Mouse (Mus musculus) regulatory T cell (primary cell): ENCODE measurements around the gene Tmem211.

ENCODE experiments used
- in situ Hi-C: fragments of 300-600 bp; cut with MboI, MseI; formaldehyde crosslinking; loops from one replicate; pipeline ENCODE4 v1.15.1; 2025; ENCODE audit warnings: high pct_unique_total_duplicates

Gene Tmem211

DNA sequence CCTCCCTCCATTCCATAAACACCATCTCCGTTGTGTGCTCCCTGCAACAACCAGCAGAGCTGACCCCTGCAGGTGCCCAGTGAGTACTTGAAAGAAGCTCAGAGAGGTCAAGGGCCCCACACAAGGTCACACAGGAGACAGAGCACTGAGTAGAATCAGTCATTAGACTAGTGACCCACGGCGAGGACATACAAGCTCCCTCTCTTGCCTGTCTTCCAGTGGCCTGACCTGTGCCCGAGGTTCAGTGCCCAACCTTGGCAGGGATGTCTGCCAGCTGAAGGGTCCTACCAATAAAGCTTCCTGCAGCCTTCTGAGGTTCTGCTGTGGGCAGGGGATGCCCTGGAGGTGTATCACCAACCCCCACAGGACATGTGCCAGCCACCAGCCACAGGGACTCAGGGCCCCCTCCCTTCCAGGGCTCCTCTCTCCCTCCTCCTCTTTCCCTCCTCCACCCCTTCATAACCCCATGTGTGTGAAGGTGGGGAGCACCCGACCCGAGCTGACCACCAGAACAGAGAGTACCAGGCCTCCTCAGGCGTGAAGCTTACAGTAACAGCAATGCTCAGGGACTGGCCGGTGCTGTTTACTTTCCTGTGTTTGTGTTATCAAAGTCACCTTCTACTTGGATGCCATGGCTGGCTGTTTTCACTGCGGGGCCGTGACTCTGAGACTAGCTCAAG is 14.4 kb upstream of the Tmem211 start:
- in situ Hi-C loops: loop anchor here (10.0 kb wide), 1 partner anchor 1697 kb away; no protein-coding TSS in a partner anchor

DNA sequence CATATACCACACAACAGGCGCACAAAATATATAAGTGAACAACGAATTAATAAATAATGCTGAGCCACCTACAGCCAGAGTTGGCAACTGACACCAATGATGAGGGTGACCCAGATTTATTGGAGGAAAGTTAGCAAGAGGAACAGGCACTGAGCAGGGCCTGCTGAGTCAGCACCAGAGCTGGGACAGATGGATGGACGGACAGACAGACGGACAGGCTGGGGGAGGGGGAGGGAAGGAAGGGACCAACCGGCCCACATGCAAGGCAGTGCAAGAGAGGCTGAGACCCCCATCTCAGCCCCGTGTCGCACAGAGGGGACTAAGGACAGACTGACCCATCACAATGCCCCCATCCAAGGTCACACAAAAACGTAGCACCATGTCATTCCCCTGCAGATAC is 12.7 kb upstream of the Tmem211 start:
- in situ Hi-C loops: loop anchor here (10.0 kb wide), 1 partner anchor 1699 kb away; no protein-coding TSS in a partner anchor

DNA sequence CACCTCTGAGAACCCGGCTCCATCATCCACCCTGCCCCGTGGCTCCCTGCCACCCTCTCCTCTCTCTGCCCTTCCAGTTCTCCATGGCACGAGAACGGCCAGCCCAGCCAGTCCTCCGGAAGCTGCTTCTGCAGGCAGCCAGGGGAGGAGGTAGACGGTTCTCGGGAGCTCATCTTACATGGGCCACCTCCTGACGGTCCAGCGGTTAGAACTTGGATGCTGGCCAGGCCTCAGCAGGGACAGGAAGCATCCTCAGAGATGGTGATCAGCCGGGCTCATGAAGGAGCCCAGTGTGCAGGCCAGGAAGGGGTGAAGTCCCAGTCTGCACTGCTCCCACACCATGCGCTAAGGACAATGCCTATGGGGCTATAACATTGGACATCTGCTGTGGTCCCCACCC is 12.3 kb upstream of the Tmem211 start:
- in situ Hi-C loops: loop anchor here (10.0 kb wide), 1 partner anchor 1700 kb away; no protein-coding TSS in a partner anchor

DNA sequence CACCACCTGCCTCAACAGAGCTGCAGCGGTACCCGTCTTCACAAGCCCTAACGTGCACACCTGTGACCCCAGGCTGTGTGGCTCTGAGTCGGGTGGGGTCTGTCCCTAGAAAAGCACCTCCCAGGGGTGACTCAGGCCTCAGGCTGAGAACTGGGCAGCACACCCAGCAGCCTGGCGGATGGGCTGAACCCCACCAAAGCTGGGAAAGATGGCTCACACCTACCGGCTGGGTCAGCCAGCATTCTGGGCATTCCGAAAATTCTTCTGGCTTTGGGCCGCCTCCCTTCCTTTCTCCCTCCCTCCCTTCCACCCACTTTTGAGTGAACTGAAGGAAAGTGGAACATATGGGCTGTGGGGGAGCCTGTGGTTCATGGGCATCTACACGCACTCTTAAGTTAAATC is 11.1 kb upstream of the Tmem211 start:
- in situ Hi-C loops: loop anchor here (10.0 kb wide), 1 partner anchor 1701 kb away; no protein-coding TSS in a partner anchor

DNA sequence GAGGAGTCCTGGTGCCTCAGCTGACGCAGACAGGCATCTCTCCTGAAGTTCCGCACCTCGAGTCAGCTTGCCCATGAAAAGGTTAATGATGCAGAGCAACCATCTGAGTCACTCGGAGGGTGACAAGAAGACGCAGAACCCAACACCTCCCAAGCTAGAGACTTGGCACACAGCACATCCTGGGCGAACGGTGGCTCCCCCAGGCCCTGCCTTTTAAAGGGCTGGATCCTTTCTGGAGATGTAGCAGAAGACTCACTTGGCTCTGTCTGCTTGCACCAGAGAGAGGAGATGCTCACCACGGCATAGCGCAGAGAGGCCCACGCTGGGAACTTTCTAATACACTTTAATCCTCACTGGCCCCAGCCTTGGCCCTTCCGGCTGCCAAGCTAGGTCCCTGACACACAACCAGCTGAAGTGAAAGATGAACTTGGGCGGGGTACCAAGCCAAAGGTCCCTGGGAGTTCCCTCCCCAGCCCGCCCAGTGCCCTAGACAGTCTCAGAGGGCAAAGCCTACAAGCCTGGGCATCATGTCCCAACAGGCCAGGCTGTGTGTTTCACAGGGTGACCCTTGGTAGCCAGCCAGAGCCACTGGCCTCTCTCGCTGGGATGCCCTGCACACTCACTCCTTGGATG is 10.3 kb upstream of the Tmem211 start:
- in situ Hi-C loops: loop anchor here (10.0 kb wide), 1 partner anchor 1702 kb away; no protein-coding TSS in a partner anchor

DNA sequence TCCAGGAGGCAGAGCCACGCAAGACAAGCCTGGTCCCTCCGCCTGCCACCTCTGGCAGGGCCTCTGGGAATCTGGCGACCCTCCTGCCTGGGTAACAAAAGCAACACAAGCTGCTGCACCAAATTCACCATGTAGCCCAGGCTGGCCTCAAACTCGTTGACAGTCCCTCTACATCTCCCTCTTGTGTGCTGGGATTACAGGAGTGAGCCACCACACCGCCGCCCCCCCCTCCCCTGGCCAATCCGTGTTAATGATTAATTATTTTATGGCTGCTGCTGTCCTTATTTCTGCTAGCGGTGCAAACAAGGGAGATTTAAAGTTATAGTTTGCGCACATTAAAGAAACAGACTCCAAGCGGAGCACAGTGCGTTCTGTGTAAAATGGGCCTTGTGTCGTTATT is 9.6 kb upstream of the Tmem211 start:
- in situ Hi-C loops: loop anchor here (10.0 kb wide), 1 partner anchor 1702 kb away; no protein-coding TSS in a partner anchor

DNA sequence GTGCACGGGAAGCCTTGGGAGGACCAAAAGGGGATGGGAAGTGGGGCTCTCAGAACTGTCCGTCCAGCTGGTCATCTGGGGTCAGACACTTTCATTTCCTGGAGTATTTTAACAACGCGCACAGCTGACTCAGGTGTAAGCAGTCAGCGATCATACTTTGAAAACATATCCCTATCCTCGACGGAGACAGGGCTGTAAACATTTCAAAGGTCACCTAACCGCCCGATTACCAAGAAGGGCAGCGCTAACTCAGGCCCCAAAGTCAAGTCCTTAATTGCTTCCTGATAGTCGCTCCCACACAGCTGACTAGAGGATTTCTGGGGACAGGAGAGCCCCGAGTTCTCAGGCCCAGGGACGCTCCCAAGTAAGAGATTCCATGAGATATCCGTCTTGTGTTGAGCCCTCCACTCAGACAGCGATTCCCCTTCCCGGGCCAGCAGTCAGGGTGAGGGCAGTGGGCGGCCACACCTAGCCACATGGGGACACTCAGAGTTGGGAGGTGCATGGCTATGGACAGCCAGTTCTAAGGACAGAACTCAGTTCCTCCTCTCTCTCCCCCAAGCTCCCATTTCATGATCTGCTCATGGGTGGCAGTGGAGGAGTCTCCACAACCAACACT is 8.0 kb upstream of the Tmem211 start:
- in situ Hi-C loops: loop anchor here (10.0 kb wide), 1 partner anchor 1704 kb away; no protein-coding TSS in a partner anchor

DNA sequence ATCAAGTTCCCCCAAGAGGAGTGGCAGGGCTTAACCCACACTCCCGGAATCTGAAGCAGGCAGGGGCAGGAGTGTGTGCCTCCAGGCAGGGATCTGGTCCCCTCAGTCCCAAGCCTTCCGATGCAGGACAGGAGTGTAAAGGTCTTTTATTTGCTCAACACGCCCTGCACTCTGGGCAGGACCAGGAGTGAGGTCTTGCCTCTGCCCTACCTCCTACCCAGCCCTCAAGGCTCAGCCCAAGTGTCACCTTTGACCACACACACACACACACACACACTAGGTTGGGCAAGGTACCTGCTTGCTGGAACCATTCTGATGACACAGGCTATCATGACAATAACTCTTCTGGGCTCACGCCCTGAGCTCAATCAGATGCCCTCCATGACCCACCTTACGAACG is 7.3 kb upstream of the Tmem211 start:
- in situ Hi-C loops: loop anchor here (10.0 kb wide), 1 partner anchor 1705 kb away; no protein-coding TSS in a partner anchor

DNA sequence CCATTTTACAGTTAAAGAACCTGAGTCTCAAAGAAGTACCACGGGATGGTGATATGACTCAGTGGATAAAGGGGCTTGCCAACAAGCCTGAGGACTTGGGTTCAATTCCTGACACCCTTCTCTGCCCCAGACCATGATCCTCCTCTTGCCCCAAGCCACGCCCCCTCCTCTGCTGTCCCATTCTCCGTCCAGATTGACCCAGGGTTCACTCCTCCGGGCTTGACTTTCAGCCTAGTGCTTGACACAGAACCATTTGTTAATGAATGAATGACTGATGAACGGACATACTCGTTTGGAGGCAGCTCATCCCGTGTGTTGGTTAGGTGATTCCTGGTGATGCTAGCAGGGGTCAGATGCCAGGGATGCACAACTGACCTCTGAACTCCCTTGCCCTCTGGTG is 6.8 kb upstream of the Tmem211 start:
- in situ Hi-C loops: loop anchor here (5.0 to 10.0 kb wide), 2 partner anchors 38 to 1705 kb away; no protein-coding TSS in a partner anchor

DNA sequence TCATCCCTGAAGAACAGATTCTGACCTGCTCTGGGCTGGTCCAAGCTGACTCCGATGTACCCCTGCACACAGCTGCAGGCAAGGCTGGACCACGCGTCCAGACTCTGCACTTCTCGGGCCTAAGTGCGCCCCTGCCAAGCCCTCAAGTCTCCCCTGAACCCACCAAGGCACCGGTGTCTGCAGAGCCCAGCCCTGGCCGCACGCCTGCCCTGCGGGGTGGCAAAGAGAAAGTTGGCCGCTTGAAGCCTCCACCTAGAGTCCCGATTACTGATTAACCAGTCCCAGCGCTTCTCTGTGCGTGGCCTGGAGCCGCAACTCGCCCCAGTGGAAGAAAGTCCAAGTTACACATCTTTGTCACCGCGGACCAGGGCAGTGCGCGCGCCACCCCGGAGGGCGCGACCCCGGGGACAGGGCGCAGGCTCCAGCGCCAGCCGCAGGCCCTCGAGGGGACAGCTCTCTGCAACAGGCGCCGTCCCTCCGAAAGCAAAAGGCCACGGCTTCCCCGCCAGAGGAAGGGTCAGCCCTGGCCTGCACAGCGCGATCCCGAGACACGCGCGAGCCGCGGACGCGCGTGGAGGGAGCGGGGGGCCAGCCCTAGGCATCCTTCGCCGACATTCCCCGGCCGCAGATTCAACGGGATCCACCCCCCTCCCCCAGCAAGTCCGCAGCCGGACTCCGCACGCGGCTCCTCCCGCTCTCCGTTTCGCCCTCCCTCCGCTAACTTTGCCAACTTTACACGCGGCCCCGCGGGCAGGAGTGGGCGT is 6.1 kb upstream of the Tmem211 start:
- in situ Hi-C loops: loop anchor here (5.0 kb wide), 1 partner anchor 38 kb away; no protein-coding TSS in a partner anchor

DNA sequence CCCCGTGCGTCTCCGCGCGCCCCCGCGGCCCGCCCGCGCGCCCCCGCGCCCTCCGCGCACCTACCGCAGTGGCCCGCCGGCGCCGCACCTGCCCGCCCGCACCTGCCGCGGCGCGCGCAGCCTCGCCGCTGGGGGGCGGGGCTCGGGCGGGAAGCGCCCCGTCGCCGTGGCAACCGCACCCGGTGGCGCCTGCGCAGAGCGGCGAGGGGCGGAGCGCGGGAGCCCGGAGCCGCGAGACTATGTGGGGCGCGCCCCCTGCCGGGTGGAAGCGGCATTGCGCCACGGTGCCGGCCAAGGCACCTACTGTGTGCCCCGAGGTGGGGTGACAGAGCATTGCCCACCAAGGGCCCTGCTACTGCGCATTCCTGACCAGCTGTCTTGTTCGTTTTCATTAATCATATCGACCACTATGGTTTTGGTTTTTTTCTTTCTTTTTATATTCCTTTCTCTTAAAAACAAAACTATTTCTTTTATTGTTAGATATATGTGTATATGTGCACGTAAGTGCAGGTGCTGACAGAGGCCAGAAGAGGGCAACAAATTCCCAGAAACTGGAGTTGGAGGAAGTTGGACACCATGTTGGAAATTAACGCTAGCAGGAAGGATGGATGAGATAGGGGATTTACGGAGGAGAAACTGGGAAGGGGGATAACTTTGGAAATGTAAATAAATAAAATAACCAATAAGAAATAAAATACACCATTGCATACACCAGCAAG is 5.4 kb upstream of the Tmem211 start, which contains the start of gene 2900026A02Rik:
Gene 2900026A02Rik (minus strand): TSS at position 90 of the 719 bp plus-strand sequence.
- in situ Hi-C loops: loop anchor here (5.0 kb wide), 1 partner anchor 39 kb away; no protein-coding TSS in a partner anchor

DNA sequence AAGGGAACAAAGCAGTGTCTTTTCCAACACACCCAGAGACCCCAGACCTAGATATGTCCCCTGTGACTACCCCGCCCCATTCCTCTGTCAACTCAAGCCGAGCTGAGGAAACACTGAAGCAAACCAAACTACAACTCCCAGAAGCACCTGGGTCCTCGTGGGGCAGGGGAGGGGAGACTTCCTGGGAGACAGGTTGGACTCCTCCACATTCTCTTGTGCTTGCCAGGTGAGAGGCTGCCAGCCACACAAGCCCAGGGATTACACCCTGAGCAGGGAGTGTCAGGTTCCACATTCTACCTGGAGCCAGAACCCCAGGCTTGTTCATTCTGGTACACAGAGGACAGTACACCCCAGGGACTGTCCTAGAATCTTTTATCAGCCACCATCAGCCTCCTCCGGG is 2.8 kb upstream of the Tmem211 start:
- in situ Hi-C loops: loop anchor here (5.0 kb wide), 1 partner anchor 42 kb away; no protein-coding TSS in a partner anchor

DNA sequence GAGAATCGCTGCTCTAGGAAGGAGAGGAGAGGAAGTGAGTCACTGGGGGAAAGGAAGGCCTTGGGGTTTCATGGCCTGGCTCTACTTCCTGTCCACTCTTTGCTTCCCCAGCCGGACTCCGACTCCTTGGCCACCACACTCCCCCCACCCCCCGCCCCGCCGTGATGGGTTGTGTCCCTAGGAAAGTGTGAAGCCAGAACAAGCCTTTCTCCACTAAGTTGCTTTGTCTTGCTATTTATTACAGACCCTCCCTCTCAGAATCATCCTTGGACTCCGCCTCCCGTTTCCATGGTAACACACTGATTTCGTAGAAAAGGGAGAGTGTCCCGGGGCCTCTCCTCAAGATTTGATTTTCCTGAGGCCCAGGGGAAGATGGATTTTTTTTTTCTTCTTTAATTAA is 1.4 kb upstream of the Tmem211 start:
- in situ Hi-C loops: no loop called here

DNA sequence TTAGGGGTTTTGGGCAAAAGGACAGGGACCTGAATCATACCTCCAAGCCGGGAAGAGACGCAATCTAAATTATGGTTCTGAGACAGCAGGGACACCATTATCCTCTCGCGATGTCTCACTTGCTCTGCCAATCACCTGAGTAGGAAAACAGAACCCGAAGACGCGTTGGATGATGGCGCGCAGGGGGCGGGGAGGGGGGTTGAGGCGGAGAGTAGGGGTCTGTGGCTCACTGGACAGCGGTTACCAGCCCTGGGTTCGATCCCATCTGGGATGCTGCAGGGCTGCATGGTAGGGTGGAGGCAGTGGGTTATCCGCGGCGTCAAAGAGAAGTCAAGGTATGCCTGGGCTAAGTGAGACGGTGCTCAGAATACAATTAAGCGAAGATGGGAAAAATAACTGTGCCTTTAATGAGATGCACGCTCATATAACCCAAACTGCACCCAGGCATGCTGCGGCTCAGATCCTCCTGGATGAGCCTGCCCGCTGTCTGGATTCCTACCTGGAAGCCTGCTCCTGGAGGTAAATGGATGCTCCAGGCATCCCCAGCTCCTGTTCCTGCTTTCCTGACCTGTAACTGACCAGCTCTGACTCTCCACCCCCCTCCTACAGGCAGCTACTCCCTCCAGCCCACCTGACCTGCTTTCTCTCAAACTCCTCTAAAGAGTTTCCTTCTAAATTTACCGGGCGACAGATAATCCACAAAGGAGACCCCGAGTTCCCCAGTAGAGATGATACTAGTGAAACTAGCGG is 848 bp upstream of the Tmem211 start:
- in situ Hi-C loops: no loop called here

DNA sequence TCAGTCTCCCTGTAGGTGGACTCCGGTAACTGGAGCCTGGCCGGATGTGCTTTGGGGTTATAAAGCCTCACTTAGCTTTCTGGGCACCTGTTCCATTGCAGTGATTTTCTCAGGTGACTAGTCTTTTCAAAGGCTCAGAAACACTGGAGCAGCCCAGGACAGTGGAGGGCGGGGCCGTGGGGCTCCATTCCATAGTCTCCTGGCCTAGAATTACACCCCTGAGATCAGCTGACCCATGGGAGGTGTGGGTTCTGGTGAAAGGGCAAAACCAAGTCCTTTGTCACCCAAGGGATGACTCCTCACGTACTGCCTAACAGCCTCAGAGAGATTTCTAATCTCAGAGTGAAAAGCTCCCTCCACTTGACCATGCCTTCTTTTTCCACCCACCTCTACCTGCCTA is 3.5 kb downstream of the Tmem211 start:
- in situ Hi-C loops: no loop called here

DNA sequence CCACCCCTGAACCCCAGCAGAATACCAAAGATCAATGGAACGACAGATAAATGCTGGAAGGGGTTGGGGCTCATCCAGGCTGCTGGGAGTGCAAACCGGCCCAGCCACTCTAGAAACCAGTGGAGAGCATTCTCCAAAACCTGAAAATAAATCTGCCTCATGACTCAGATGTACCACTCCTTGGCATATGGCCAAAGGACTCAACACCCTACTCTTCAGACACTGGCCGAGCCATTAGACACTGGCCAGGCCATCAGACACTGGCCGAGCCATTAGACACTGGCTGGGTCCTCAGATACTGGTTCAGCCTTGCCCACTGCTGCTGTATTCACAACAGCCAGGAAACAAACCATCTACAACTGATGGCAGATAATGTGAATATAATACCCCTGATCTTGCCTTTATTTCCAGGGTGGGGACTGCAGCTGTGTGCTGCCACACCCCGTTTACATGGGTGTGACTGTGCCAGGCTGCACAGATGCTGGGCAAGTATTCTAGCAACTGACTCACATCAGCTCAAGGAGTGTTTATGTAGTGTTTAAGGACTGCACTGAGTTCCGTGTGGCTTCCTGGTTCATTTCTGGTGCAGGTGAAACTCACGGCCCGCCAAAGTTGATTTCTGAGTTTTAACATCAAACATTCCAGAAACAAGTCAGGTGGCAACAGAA is 22.7 kb downstream of the Tmem211 start:
- in situ Hi-C loops: no loop called here

DNA sequence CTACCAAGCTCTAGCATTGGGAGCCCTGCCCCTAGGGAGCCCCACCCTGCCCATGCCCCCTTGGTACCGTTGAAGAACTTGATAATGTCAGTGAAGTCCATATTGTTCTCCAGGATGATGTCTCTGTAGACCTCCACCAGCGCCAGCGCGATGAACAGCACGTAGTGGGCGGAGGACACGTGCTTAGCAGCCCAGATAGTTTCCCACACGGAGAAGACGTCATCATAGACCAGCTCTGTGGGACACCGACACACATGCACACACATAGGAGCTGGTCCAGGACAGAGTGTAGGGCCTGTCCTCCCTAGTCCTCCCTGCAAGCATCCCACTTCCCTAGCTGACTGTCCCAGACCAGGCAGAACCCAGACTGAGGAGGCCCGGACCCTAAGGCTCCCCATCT is 24.1 kb downstream of the Tmem211 start:
- in situ Hi-C loops: no loop called here

DNA sequence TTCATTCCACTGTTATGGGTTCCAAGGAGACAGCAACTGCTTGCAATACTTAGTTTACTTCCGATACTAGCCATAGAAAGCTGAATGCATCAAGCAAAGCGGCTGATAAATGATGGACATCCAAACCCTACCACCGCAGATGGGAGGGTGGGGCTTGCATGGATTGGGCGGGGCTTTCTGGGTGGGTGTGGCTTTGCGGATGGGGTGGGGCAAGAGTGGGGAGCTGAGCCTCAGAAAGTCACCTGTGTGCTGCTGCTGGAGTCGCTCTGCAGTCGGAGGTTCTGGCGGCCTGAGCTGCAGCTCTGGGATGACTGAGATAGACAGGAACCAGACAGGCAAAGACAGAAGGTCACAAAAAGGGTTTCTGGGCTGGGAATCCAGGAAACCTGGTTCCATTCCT is 38.9 kb downstream of the Tmem211 start:
- in situ Hi-C loops: no loop called here

DNA sequence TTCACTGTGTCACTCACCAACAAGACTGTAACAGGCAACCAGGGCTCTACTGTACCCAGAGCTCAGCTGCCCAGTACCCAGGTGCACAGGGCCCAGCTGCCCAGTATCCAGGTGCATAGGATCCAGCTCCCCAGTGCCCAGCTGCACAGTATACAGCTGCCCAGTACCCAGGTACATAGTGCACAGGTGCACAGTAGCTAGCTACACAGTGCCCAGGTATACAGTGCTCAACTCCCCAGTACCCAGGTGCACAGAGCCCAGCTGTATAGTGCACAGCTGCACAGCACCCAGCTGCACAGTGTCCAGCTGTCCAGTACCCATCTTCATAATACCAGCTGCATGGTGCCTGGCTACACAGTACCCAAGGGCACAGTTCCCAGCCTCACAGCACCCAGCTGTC is 41.5 kb downstream of the Tmem211 start:
- in situ Hi-C loops: no loop called here
